Mouse (Mus musculus) thymus, adult 2 months (tissue): ENCODE results near the gene Olfr275. TPM values are rescaled to one million over a fixed set of nuclear protein-coding genes. Genes with fewer than 3 reads are reported as not detected.
"Not testable (repeated sequence)": the region's sequence is repeated elsewhere in the genome, so short reads cannot be mapped to it uniquely, and the experiment has no call there.

Experiments used
- DNase-seq: peaks from one replicate; pipeline ENCODE4 v3.0.0; 2021
- H3K27ac ChIP-seq: fragments of 200-500 bp; 2 replicates; pipeline ENCODE4 v1.5.1; 2012; ENCODE audit warnings: low read length, control low read depth; ENCODE audit not compliant: control insufficient read depth, insufficient read depth
- H3K27me3 ChIP-seq: fragments of 200-500 bp; 2 replicates; pipeline ENCODE4 v1.6.1; 2012; ENCODE audit warnings: mild to moderate bottlenecking, low read length, moderate library complexity, mixed read lengths; ENCODE audit not compliant: control insufficient read depth, insufficient read depth
- H3K36me3 ChIP-seq: fragments of 200-500 bp; 2 replicates; pipeline ENCODE4 v1.6.1; 2012; ENCODE audit warnings: mild to moderate bottlenecking, low read length, moderate library complexity; ENCODE audit not compliant: control insufficient read depth, insufficient read depth
- H3K4me1 ChIP-seq: fragments of 200-500 bp; replicated peaks from 2 replicates; pipeline ENCODE4 v1.6.1; 2012; ENCODE audit warnings: low read length; ENCODE audit not compliant: control insufficient read depth, insufficient read depth
- H3K4me3 ChIP-seq: fragments of 200-500 bp; 2 replicates; pipeline ENCODE4 v1.5.1; 2012; ENCODE audit warnings: mild to moderate bottlenecking, low read length, control low read depth, moderate library complexity; ENCODE audit not compliant: control insufficient read depth, insufficient read depth
- CTCF ChIP-seq: fragments of 200-500 bp; IDR thresholded peaks from 2 replicates; pipeline ENCODE4 v1.5.1; 2012; ENCODE audit warnings: mild to moderate bottlenecking, control low read depth, low read length, moderate library complexity, borderline replicate concordance; ENCODE audit not compliant: control insufficient read depth, poor library complexity, insufficient read depth; ENCODE audit errors: extremely low read depth
- POLR2A ChIP-seq: fragments of 200-500 bp; IDR thresholded peaks from 2 replicates; pipeline ENCODE4 v1.6.1; 2012; ENCODE audit warnings: mild to moderate bottlenecking, low read length, control low read depth, moderate library complexity; ENCODE audit not compliant: control insufficient read depth, poor library complexity, insufficient read depth; ENCODE audit errors: extremely low read depth
- WGBS: fragments of 180-500 bp; shearing (Covaris S2); methylation state at CpG from one replicate; pipeline ENCODE4 v1.1.7; 2018; 5-methylcytosine and 5-hydroxymethylcytosine counted together
- polyA plus RNA-seq: library from polyadenylated mRNA; depleted of rRNA; stranded (reverse); fragments of >200 nt; gene quantifications from 2 replicates; pipeline ENCODE4 v1.2.3, GENCODE M21; 2012; rRNA removed

The Olfr275 gene
- not detected in 2 replicates for polyA plus RNA-seq

- no peak within 1 kb of the TSS for H3K4me3 ChIP-seq
- DNase-seq, result no peak
- WGBS, result 92% methylated on average over 2 of the region's 2 CpGs
- TF ChIP-seq CTCF, result no peak
- no peak for TF ChIP-seq POLR2A
- H3K4me1 ChIP-seq, result no peaks in the 10 kb centered on the region
- no peaks in the 10 kb centered on the region for H3K27me3 ChIP-seq
- H3K27ac ChIP-seq, result no peak within 1 kb of the TSS
- no peaks in the 10 kb centered on the region for H3K36me3 ChIP-seq
Observed at GRCm38 (mm10) chr4:52814304-52814703, at the start of gene Olfr275. Gene Olfr275 (plus strand): TSS chr4:52814604.

- WGBS, result 82% methylated on average over 6 of the region's 6 CpGs
- no peaks in the 10 kb centered on the region for H3K4me1 ChIP-seq
- H3K27me3 ChIP-seq, result no peaks in the 10 kb centered on the region
- TF ChIP-seq POLR2A (no peak), CTCF (no peak)
- H3K36me3 ChIP-seq, result no peaks in the 10 kb centered on the region
- DNase-seq, result no peak
- H3K4me3 ChIP-seq, result no peak overlapping the region
- no peak overlapping the region for H3K27ac ChIP-seq
Observed at GRCm38 (mm10) chr4:52765612-52766011, 48.8 kb upstream of the Olfr275 start.

- H3K36me3 ChIP-seq, result no peaks in the 10 kb centered on the region
- H3K4me1 ChIP-seq, result no peaks in the 10 kb centered on the region
- WGBS, result 87% methylated on average over 5 of the region's 5 CpGs
- H3K4me3 ChIP-seq, result no peak overlapping the region
- H3K27me3 ChIP-seq, result no peaks in the 10 kb centered on the region
- DNase-seq, result no peak
- no peak overlapping the region for H3K27ac ChIP-seq
- TF ChIP-seq CTCF (no peak), POLR2A (no peak)
Observed at GRCm38 (mm10) chr4:52772186-52772585, 42.2 kb upstream of the Olfr275 start.

- no peak for TF ChIP-seq POLR2A
- TF ChIP-seq CTCF, result no peak
Observed at GRCm38 (mm10) chr4:52800013-52800412, 14.4 kb upstream of the Olfr275 start.

GRCm38 (mm10) chr4:52811871-52812270, 2.5 kb upstream of the Olfr275 start:
- no peak for DNase-seq
- Histone ChIP-seq H3K4me3 (no peak overlapping the region), H3K27me3 (no peaks in the 10 kb centered on the region), H3K27ac (no peak overlapping the region), H3K4me1 (no peaks in the 10 kb centered on the region), H3K36me3 (no peaks in the 10 kb centered on the region)
- TF ChIP-seq CTCF (no peak), POLR2A (no peak)
- 50% methylated on average over 2 of the region's 2 CpGs for WGBS

More at GRCm38 (mm10) chr4:52800013-52800412, 14.4 kb upstream of the Olfr275 start:
- no peak for DNase-seq
- Histone ChIP-seq H3K4me3 (no peak overlapping the region), H3K27ac (no peak overlapping the region), H3K4me1 (no peaks in the 10 kb centered on the region), H3K36me3 (no peaks in the 10 kb centered on the region), H3K27me3 (no peaks in the 10 kb centered on the region)
- WGBS, result 93% methylated on average over 3 of the region's 3 CpGs

GRCm38 (mm10) chr4:52821375-52821774, 7.0 kb downstream of the Olfr275 start:
- Histone ChIP-seq H3K4me3 (no peak overlapping the region), H3K27ac (no peak overlapping the region), H3K4me1 (no peaks in the 10 kb centered on the region), H3K27me3 (no peaks in the 10 kb centered on the region), H3K36me3 (no peaks in the 10 kb centered on the region)
- TF ChIP-seq CTCF, result no peak
- no peak for TF ChIP-seq POLR2A
- no peak for DNase-seq
- 98% methylated on average over 11 of the region's 11 CpGs for WGBS

- not testable (repeated sequence) for H3K4me3 ChIP-seq, H3K4me1 ChIP-seq, H3K27ac ChIP-seq, H3K27me3 ChIP-seq, DNase-seq, H3K36me3 ChIP-seq
- 14% methylated on average over 1 of the region's 1 CpGs for WGBS
Observed at GRCm38 (mm10) chr4:52845411-52845810, 31.0 kb downstream of the Olfr275 start.
